Mouse (Mus musculus): Measurements from ENCODE around the gene Disp1. TPM values are rescaled to one million over a fixed set of nuclear protein-coding genes. Genes with fewer than 3 reads are reported as not detected.

Gene Disp1
- total RNA-seq, 2 experiments from 2014 or later = 1.4 to 3.8 TPM

DNA sequence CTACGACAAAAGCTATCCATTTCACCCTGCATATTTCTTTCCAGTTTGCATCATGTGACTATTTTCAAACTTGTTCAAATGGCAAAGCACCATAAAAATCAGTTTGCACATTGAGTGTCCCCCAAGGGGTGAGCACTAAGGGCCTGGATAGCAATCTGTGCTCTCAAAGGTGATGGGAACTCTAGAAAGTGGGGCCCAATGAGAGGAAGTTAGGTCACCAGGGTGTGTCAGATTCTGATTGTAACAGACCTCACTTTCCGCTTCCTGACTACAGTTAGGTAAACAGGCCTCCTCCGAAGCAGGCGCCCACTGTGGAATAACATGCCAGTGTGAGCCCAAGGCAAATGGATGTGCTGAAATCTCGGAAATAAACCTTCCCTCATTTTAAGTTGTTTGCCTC, 54.6 kb downstream of the Disp1 start:
- no peak for ATAC-seq (replicated peaks; ENCODE audit: low FRiP score, poor library complexity, severe bottlenecking)

DNA sequence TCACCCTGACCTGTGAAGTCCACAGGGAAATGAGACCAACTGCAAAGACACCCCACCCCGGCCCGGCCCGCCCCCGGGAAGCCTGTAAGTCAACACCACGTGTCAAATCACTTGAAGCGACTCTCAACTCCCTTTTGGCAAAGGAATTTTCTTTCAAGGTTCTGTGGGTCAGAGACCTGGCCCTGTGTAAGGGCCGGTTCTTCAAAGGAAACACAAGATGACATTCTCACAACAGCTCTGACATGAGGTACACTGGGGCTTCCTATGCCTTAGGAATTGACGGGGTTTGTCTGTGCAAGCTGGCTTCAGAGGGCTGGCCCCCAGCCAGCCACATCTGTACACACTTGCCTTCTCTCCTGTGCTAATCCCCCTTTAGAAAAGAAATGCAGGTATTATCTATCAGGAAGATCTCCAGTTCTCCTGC, 56.7 kb downstream of the Disp1 start:
- ATAC-seq (replicated peaks; ENCODE audit: low FRiP score, poor library complexity, severe bottlenecking) = no peak

GRCm38 (mm10) chr1:183164190-183164580, 57.1 kb downstream of the Disp1 start:
- ATAC-seq (replicated peaks; ENCODE audit: low FRiP score, poor library complexity, severe bottlenecking) = no peak

- ATAC-seq (replicated peaks; ENCODE audit: low FRiP score, poor library complexity, severe bottlenecking) = no peak
These were observed 57.7 kb downstream of the Disp1 start for GRCm38 (mm10) chr1:183163512-183164189.

GRCm38 (mm10) chr1:183161057-183161456, 60.3 kb downstream of the Disp1 start:
- ATAC-seq (replicated peaks; ENCODE audit: low FRiP score, poor library complexity, severe bottlenecking) = no peak

DNA sequence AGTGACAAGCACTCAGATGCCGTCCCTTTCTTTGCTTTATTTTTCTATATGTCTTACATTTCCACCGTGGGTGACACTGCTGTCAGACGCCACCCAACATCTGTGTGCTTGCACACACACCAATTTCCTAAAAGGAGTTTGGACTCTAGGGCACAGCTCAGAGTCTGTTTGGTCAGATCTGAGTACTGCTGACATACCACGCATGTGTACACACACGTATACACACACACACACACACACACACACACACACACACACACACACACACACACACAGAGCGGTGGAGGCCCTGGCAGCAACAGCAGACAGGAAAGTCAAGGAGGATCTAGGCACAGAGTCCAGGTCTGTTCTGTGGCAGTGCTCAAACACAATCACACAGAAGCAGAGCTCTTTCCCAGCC, 61.1 kb downstream of the Disp1 start:
- no peak for ATAC-seq (replicated peaks; ENCODE audit: low FRiP score, poor library complexity, severe bottlenecking)

DNA sequence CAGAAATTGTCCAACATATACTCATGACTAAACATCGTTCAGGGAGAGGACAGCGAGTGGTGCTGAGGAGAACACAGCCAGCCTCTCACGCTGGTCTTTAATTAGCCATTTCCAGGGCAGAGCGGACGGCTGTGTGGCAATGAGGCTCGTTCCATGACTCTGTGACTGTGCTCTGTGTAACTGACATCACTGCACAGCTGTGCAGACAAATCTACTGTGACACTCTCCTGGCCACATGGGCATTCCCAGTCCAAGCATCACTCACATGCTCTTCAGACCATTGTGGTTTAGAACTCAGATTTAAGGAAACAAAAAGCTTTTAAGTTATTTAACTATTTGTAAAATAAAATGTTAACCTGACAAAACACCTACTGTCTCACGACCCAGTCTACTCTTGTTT, 62.1 kb downstream of the Disp1 start:
- no peak for ATAC-seq (replicated peaks; ENCODE audit: low FRiP score, poor library complexity, severe bottlenecking)

- no peak for ATAC-seq (replicated peaks; ENCODE audit: low FRiP score, poor library complexity, severe bottlenecking)
These were observed 65.7 kb downstream of the Disp1 start for GRCm38 (mm10) chr1:183155600-183155999.

DNA sequence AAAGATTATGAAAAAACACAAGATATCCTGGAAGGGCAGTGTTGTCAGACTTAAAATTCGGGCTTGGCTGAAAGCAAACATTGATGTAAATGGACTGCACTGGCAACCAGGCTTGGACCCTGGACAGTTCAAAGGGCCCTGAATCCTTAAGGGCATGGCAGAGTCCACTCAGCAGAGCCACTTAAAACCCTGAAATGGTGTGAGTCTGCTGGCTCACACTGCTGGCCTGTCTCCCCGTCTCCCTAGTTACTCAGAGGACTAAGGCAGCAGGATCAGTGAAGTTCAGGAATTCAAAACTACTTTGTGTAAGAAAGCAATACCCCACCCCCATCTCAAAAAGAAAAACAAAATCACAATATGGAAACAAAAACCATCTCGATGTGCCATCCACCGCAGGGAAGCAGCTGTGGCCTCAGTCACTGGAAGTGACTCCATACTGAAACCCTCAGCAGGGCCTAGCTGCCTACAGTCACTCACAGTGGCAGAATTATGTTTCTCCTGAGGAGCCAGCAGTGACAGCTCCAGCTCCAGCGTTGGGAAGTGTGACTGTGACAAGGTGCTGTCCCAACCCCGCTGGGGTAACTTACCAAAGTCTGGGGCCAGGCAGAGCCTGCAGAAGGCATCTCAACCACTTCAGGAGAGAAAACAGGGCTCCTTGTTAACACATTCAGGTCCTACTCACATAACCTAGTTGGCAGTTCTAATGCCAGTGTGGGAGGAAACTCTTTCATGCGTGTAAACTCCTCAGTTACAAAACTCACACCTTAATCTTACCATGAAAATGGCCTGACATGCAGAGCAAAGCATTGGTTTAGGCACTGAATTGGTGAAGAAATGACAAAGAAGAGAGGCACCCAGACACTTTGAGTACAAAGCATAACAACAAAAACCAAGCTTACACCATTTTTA, 66.8 kb downstream of the Disp1 start:
- no peak for ATAC-seq (replicated peaks; ENCODE audit: low FRiP score, poor library complexity, severe bottlenecking)

DNA sequence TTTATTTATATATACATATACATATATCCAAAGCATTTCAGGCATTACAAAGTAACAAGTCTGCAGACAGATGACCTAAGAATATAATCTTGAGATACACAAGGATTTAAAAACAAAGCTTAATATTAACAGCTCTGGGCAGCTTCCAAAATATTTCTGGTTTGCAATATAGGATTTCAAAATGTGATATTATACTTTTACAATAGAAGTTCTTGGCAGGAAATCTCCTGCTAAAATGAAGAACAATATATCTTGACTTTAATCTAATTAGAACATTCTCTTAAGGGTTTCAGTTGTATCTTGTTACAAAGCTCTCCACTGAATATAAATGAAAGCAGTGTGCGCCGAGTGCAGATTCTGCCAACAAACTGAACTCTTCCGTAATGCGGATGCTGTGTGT, 68.0 kb downstream of the Disp1 start:
- ATAC-seq (replicated peaks; ENCODE audit: low FRiP score, poor library complexity, severe bottlenecking) = no peak

DNA sequence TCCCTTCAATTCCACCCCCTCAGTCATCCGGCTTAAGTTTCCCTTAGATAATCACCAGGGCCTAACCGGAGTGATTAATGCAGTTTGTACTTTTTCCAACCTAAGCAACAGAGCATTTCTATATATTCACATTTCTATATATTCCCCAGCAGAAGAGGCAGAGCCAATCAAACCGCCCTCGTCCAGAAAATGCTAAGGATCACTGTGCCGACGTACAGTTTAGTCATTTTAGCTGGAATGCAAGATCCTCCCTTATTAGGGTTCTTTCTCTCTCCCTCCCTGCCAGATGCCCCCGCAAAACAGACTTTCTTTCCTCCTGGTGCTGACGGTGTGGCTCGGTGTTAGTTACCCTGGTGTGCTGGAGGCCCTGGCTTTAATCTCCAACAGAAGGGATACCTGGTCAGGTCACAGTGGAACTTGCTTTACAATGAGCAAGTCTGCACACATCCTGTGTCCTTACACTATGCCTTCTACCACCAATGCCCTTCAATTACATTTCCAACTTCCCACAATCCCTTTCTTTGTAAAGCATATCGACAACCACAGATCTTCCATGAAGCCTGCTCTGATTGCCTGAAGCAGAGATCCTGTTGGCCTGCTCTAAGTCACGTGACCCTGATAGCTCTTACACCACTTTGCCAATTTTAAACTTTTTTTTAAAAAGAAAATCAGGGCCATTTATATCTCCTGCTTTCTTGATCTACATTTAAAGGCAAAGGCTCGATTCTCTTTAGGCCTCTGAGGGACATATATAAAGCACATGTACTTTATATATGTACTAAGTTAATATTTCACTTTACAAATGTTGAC, 69.6 kb downstream of the Disp1 start:
- ATAC-seq (replicated peaks; ENCODE audit: low FRiP score, poor library complexity, severe bottlenecking) = no peak

- no peak for ATAC-seq (replicated peaks; ENCODE audit: low FRiP score, poor library complexity, severe bottlenecking)
These were observed 70.9 kb downstream of the Disp1 start for GRCm38 (mm10) chr1:183150379-183150840.

GRCm38 (mm10) chr1:183149571-183150105, 71.7 kb downstream of the Disp1 start:
- no peak for ATAC-seq (replicated peaks; ENCODE audit: low FRiP score, poor library complexity, severe bottlenecking)

DNA sequence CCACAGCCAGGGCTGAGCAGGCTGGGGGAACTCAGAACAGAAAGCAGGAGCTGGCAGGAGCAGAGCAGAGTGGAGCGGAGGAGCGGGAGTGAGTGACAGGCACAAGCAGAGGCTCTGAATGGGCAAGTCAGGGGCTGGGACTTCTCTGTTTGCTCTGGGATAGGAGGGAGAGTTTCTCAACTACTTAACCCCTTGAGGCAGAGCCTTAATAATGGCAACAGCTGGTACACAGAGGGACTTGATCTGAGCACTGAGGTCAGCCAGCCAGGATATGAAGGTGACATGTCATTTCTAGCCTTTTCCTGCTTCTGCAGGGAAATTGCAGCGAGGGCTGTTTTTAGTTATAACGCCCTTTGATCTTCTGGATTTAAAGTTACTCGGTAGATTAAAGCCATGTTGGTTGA, 73.9 kb downstream of the Disp1 start:
- ATAC-seq (replicated peaks; ENCODE audit: low FRiP score, poor library complexity, severe bottlenecking) = no peak

DNA sequence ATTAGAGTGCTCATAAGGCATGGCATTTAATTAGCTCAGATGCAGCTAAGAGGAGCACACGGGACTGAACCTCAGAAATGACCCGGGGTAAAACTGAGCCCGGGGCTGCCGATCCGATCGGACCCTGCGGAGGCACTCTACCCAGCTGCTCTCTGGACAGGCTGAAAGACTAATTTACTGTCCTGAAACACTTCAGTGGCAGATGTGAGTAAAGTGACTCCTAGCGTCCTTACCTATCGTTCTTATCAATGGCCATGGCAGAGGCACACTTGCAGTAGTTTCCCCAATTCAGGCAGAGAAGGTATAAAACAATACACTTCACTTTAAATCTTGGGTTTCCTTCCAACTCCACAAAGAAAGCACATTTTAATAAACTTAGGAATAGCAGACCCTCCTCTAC, 74.5 kb downstream of the Disp1 start:
- no peak for ATAC-seq (replicated peaks; ENCODE audit: low FRiP score, poor library complexity, severe bottlenecking)

- no peak for ATAC-seq (replicated peaks; ENCODE audit: low FRiP score, poor library complexity, severe bottlenecking)
These were observed 75.1 kb downstream of the Disp1 start for GRCm38 (mm10) chr1:183146102-183146735.

DNA sequence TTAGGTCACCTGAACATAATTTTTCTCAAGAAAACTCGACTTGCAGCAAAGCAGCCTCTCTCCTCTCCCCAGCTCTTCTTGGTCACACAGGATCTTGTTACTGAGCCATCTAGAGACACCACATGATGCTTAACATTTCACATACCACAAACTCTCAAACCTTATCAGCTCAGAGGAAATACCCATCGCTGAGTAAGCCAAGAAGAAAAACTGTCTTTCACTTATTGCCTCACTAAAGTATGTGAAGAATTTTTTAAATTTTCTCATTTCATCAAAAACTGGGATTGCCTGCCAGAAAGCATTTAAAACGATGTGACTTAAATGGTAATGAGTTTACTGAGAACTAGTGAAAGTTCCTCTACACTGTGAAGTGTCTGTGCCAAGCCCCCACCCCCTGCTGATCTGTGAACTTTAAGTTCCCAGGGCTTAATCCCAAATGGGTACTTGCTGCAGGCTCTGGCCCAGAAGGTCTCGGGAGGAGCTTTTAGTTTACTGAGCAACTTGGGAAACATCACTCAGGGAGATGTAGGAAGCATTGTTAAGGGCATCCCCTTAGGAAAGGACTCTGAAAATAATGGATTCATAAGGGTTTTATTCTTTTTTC, 76.6 kb downstream of the Disp1 start:
- ATAC-seq (replicated peaks; ENCODE audit: low FRiP score, poor library complexity, severe bottlenecking) = no peak

GRCm38 (mm10) chr1:183143246-183143645, 78.1 kb downstream of the Disp1 start:
- no peak for ATAC-seq (replicated peaks; ENCODE audit: low FRiP score, poor library complexity, severe bottlenecking)

DNA sequence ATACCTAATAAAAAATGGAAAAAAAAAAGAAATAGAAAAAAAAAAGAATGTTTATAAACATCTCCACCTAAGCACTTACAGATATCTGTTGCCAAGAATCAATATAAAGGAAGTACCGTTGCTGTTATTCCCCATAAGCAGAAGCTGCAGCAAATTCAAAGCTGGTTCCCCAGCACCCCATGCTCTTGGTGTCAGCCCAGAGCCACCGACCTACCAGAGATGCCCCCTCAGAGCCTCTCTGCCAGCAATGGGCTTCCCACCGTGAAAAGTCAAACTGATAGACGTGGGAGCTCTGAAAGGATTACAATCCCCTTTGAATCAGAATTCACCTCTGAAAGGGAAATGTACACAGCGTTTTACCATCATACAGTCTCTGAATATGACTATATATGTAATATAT, 78.8 kb downstream of the Disp1 start:
- no peak for ATAC-seq (replicated peaks; ENCODE audit: low FRiP score, poor library complexity, severe bottlenecking)

Data from erythroblast, adult 5-6 weeks (primary cell).